28 mouse cellular contexts compared by ENCODE assay signal in genomic region chr12:85637932-85638331, GRCm38 (mm10). TPM values are rescaled to one million over a fixed set of nuclear protein-coding genes. Genes with fewer than 3 reads are reported as not detected.
DNase-seq lines count a peak whose midpoint lies in the region; ATAC-seq and TF ChIP-seq lines count a peak whose summit lies in the region.
"Had no signal": no experiment of that assay in that cellular context is flagged by ENCODE, and none has a peak within 500 bp of the region (broad histone marks: within the 10 kb centered on the region; RNA-seq: fewer than 3 reads in every experiment).

No protein-coding gene starts in this region.

- TF ChIP-seq POLR2A in kidney, adult 2 months (IDR thresholded peaks at IDR 0.05; ENCODE audit: low read depth, low read length) = no peak

- H3K4me1 ChIP-seq in lung, embryonic 15.5 days = peaks cover 47% of the 10 kb centered on the region
- H3K4me1 ChIP-seq in heart, embryonic 11.5 days (ENCODE audit: control insufficient read depth, insufficient read depth, low read length) = peaks cover 11% of the 10 kb centered on the region
- H3K4me1 ChIP-seq in kidney, adult 2 months (ENCODE audit: control insufficient read depth, insufficient read depth, low read length) = 0 out of 2 replicates have a peak, but pooled peaks cover 2% of the 10 kb centered on the region

- H3K36me3 ChIP-seq in lung, embryonic 15.5 days = peaks cover 5% of the 10 kb centered on the region; the same call in 1 of the 2 replicates
- peaks cover 3% of the 10 kb centered on the region; the same call in 1 of the 2 replicates for H3K36me3 ChIP-seq in heart, embryonic 11.5 days (ENCODE audit: control insufficient read depth, insufficient read depth, low read length)
- H3K36me3 ChIP-seq in kidney, adult 2 months (ENCODE audit: control insufficient read depth, insufficient read depth, low read length) = no peaks in the 10 kb centered on the region
- H3K36me3 ChIP-seq: forebrain, embryonic 10.5 days; forebrain, embryonic 15.5 days; liver, embryonic 12.5 days had no signal

- H3K9ac ChIP-seq in lung, embryonic 15.5 days = no peak overlapping the region
- no peak overlapping the region for H3K9ac ChIP-seq in heart, embryonic 11.5 days (ENCODE audit: low read depth, low read length)
- H3K9ac ChIP-seq: embryonic facial prominence, embryonic 13.5 days; forebrain, embryonic 15.5 days; kidney, embryonic 15.5 days; liver, embryonic 12.5 days; liver, postnatal 0 days; neural tube, embryonic 13.5 days had no signal

- no peak for TF ChIP-seq CTCF in kidney, adult 2 months (conservative IDR thresholded peaks at IDR 0.05; ENCODE audit: insufficient read depth, insufficient read length, low read depth, low read length)

- 56% methylated on average over 9 of the region's 9 CpGs for WGBS in lung, embryonic 15.5 days
- whole genome bisulfite sequencing in heart, embryonic 11.5 days (ENCODE audit: insufficient replicate concordance) = 72% methylated on average over 9 of the region's 9 CpGs
- WGBS in kidney, adult 2 months = 62% methylated on average over 9 of the region's 9 CpGs

- H3K27me3 ChIP-seq in lung, embryonic 15.5 days = peaks cover 12% of the 10 kb centered on the region; the same call in 1 of the 2 replicates
- no peaks in the 10 kb centered on the region for H3K27me3 ChIP-seq in heart, embryonic 11.5 days (ENCODE audit: control insufficient read depth, insufficient read depth, low read length)
- no peaks in the 10 kb centered on the region for H3K27me3 ChIP-seq in kidney, adult 2 months (replicated peaks; ENCODE audit: control insufficient read depth, insufficient read depth, low read length)
- H3K27me3 ChIP-seq: CH12.LX; embryonic facial prominence, embryonic 13.5 days; forebrain, embryonic 15.5 days; kidney, embryonic 15.5 days; liver, embryonic 12.5 days; neural tube, embryonic 13.5 days had no signal

- DNase-seq in lung, postnatal 14 days = no peak
- peak; percentile 43 for DNase-seq in CD4-positive helper T cell, adult 2 months (ENCODE audit: low read depth, low spot score)
- peak; percentile 12 for DNase-seq in T-cell, adult 2 months (ENCODE audit: low spot score)
- peak; percentile 37 for DNase-seq in thymus, postnatal 14 days
- DNase-seq in right cerebral cortex, postnatal 36 days (ENCODE audit: low spot score in 2 of 2) = no peak
- DNase-seq in kidney, adult 2 months = no peak
- DNase-seq: adrenal gland, postnatal 14 days; cerebellum, adult 9-11 months; embryo, embryonic 11 days; gastrocnemius, postnatal 10 days; heart, postnatal 14 days; kidney, adult 11 months; kidney, postnatal 25 days; layer of hippocampus, postnatal 36 days; left cerebral cortex, postnatal 4 days; liver, postnatal 0 days; lung, postnatal 10 days had no signal

- H3K4me2 ChIP-seq in lung, embryonic 15.5 days = no peak overlapping the region
- no peak overlapping the region for H3K4me2 ChIP-seq in heart, embryonic 11.5 days
- H3K4me2 ChIP-seq: embryonic facial prominence, embryonic 13.5 days; forebrain, embryonic 15.5 days; kidney, embryonic 15.5 days; liver, embryonic 12.5 days; midbrain, embryonic 11.5 days; neural tube, embryonic 13.5 days had no signal

- no peaks in the 10 kb centered on the region for H3K9me3 ChIP-seq in lung, embryonic 15.5 days
- H3K9me3 ChIP-seq in heart, embryonic 11.5 days (replicated peaks; ENCODE audit: control insufficient read depth, low read length) = no peaks in the 10 kb centered on the region
- H3K9me3 ChIP-seq: embryonic facial prominence, embryonic 13.5 days; forebrain, embryonic 10.5 days; forebrain, embryonic 15.5 days; kidney, embryonic 15.5 days; liver, embryonic 12.5 days; neural tube, embryonic 13.5 days had no signal

- no peak for ATAC-seq in lung, embryonic 15.5 days (ENCODE audit: borderline replicate concordance, extremely low read depth, low FRiP score, low TSS enrichment)
- ATAC-seq in heart, embryonic 11.5 days (replicated peaks; ENCODE audit: insufficient number of reproducible peaks, low FRiP score, low TSS enrichment) = no peak
- ATAC-seq: liver, embryonic 12.5 days; liver, postnatal 0 days had no signal

- peak overlapping the region; percentile 80; the same call in 1 of the 2 replicates for H3K27ac ChIP-seq in lung, embryonic 15.5 days
- no peak overlapping the region for H3K27ac ChIP-seq in heart, embryonic 11.5 days (ENCODE audit: low read depth, low read length)
- H3K27ac ChIP-seq in kidney, adult 2 months (ENCODE audit: insufficient read depth, low read depth, low read length) = no peak overlapping the region
- H3K27ac ChIP-seq: embryonic facial prominence, embryonic 13.5 days; forebrain, embryonic 15.5 days; kidney, embryonic 15.5 days; liver, embryonic 12.5 days had no signal

- no peak overlapping the region for H3K4me3 ChIP-seq in lung, embryonic 15.5 days
- H3K4me3 ChIP-seq in heart, embryonic 11.5 days (ENCODE audit: low read depth, low read length) = no peak overlapping the region
- no peak overlapping the region for H3K4me3 ChIP-seq in kidney, adult 2 months (ENCODE audit: insufficient read depth, low read depth, low read length)
- H3K4me3 ChIP-seq: embryonic facial prominence, embryonic 13.5 days; forebrain, embryonic 10.5 days; forebrain, embryonic 15.5 days; kidney, embryonic 15.5 days; liver, embryonic 12.5 days; myocyte; neural tube, embryonic 13.5 days had no signal

RNA-seq across cellular contexts. Expression of gene Jdp2, which starts 39.1 kb away (rescaled TPM):
- 0.89 and 1.6 TPM in 2 replicates for polyA plus RNA-seq in lung, embryonic 15.5 days (2015; fragmentation: Nextera tagmentation; extraction: Ambion mirVana)
- polyA plus RNA-seq in heart, embryonic 11.5 days (2014; fragmentation: Nextera tagmentation; extraction: Ambion mirVana) = 0.49 and 0.62 TPM in 2 replicates
- polyA plus RNA-seq in kidney, adult 2 months (2012; rRNA removed) = 6.2 and 7.7 TPM in 2 replicates

RNA-seq across cellular contexts. Expression of gene Batf, which starts 48.5 kb away (rescaled TPM):
- 2.9 and 3.8 TPM in 2 replicates for polyA plus RNA-seq in lung, embryonic 15.5 days (2015; fragmentation: Nextera tagmentation; extraction: Ambion mirVana)
- 4.5 and 6.7 TPM in 2 replicates for polyA plus RNA-seq in heart, embryonic 11.5 days (2014; fragmentation: Nextera tagmentation; extraction: Ambion mirVana)
- 1.7 and 2.0 TPM in 2 replicates for polyA plus RNA-seq in kidney, adult 2 months (2012; rRNA removed)
- polyA plus RNA-seq: myocyte had no signal

Comparison
In these comparisons a context has a peak if more than half of its experiments do, and no peak if none do; other contexts are left out.
1. DNase-seq: peak in CD4-positive helper T cell, adult 2 months (single experiment), T-cell, adult 2 months (single experiment) and thymus, postnatal 14 days (single experiment); none in lung, postnatal 14 days (single experiment), right cerebral cortex, postnatal 36 days (0 of 2) and kidney, adult 2 months (single experiment).